Mouse (Mus musculus): ENCODE measurements at regions not wholly inside any gene's neighbourhood (a gene's known extent, or its start where the extent isn't known, plus 50 kb on each side); places are given as distances from the start of the nearest gene placed in this dataset.

DNA sequence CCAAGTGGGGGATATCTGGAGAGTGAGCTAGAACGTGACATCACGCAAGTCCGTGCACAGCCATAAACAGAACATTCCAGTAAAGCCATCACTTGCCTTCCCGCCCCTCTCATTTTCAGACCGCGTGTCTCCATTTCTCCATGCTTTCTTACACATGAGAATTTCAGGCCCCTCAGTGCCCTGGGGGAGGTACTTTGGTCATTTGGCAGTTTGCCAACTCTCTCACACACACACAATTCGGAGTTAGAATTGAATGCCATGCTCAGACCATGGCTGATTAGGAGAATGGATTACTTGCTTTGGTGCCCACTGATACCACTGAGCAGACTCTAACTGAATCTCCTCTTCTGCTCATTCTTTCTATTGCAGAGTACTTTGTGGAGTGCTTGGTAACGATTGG, 400.7 kb upstream of the Id4 start:
- TF ChIP-seq EP300 (IDR thresholded peaks at IDR 0.05; ENCODE audit: low read depth) (no peak), CTCF (IDR thresholded peaks at IDR 0.05; ENCODE audit: low read depth) (no peak)
- no peaks in the 10 kb centered on the region for H3K9me3 ChIP-seq (replicated peaks; ENCODE audit: control insufficient read depth, low read length)
- H3K36me3 ChIP-seq (replicated peaks; ENCODE audit: control insufficient read depth, insufficient read depth, low read length): no peaks in the 10 kb centered on the region
- 52% methylated on average over 8 of the region's 8 CpGs for WGBS
- ATAC-seq (ENCODE audit: insufficient read depth, low read depth) (no peak), DNase-seq (ENCODE audit: low spot score) (no peak)
- H3K27ac ChIP-seq (ENCODE audit: low read depth): no peak overlapping the region
- H3K27me3 ChIP-seq (ENCODE audit: control insufficient read depth, insufficient read depth, low read length): no peaks in the 10 kb centered on the region
- no peak overlapping the region for H3K4me3 ChIP-seq (ENCODE audit: low read depth, low read length)
- no peaks in the 10 kb centered on the region for H3K4me1 ChIP-seq (ENCODE audit: control insufficient read depth, insufficient read depth)
- H3K9ac ChIP-seq (replicated peaks; ENCODE audit: low read depth, low read length): no peak overlapping the region
- no peak overlapping the region for H3K4me2 ChIP-seq (ENCODE audit: low read depth, low read length)

DNA sequence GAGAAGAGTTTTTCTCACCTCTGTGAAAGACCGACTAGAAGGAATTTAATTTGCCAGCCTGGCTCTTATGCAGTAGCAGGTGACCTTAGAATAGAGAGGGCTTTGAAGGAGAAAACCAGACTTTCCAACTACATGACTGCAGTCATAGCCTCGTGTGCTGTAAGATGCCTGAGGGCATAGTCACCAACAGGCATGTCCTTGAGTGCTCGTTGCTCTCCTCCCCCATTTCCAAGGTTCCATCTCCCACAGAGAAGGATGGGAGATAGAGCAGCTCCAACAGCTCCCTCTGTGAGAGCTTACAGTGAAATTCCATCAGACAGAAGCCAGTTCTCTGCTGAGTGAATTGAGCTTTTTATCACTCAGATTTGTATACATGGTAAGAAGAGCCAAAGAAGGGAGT, 398.1 kb upstream of the Id4 start:
- no peak overlapping the region for H3K4me3 ChIP-seq (ENCODE audit: low read depth, low read length)
- no peak overlapping the region for H3K9ac ChIP-seq (replicated peaks; ENCODE audit: low read depth, low read length)
- no peak for DNase-seq (ENCODE audit: low spot score)
- ATAC-seq (ENCODE audit: insufficient read depth, low read depth): no peak
- H3K36me3 ChIP-seq (replicated peaks; ENCODE audit: control insufficient read depth, insufficient read depth, low read length): no peaks in the 10 kb centered on the region
- TF ChIP-seq EP300 (IDR thresholded peaks at IDR 0.05; ENCODE audit: low read depth) (no peak), CTCF (IDR thresholded peaks at IDR 0.05; ENCODE audit: low read depth) (no peak)
- H3K4me1 ChIP-seq (ENCODE audit: control insufficient read depth, insufficient read depth): no peaks in the 10 kb centered on the region
- 46% methylated on average over 3 of the region's 3 CpGs for WGBS
- no peaks in the 10 kb centered on the region for H3K27me3 ChIP-seq (ENCODE audit: control insufficient read depth, insufficient read depth, low read length)
- no peaks in the 10 kb centered on the region for H3K9me3 ChIP-seq (replicated peaks; ENCODE audit: control insufficient read depth, low read length)
- no peak overlapping the region for H3K27ac ChIP-seq (ENCODE audit: low read depth)
- no peak overlapping the region for H3K4me2 ChIP-seq (ENCODE audit: low read depth, low read length)

DNA sequence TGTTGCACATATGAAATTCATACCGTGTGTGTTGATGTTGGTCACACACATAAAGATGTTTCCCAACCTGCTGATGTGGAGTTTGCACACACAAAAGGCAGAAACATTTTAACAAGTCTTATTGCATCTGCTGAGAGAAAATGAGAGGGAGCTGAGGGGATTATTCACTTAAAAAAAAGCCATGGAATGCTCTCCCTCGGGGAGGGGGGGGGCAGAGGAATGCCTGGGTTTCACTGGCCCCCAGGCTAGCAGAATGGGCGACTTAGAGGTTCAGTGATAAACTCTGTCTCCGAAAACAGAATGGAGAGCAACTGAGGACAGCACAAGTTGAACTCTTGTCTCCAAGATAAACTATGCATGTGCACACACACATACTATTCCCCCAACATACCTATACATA, 392.4 kb upstream of the Id4 start:
- no peaks in the 10 kb centered on the region for H3K9me3 ChIP-seq (replicated peaks; ENCODE audit: control insufficient read depth, low read length)
- no peak overlapping the region for H3K4me2 ChIP-seq (ENCODE audit: low read depth, low read length)
- no peak for TF ChIP-seq EP300 (IDR thresholded peaks at IDR 0.05; ENCODE audit: low read depth)
- no peak for TF ChIP-seq CTCF (IDR thresholded peaks at IDR 0.05; ENCODE audit: low read depth)
- no peak overlapping the region for H3K9ac ChIP-seq (replicated peaks; ENCODE audit: low read depth, low read length)
- no peaks in the 10 kb centered on the region for H3K36me3 ChIP-seq (replicated peaks; ENCODE audit: control insufficient read depth, insufficient read depth, low read length)
- H3K4me1 ChIP-seq (ENCODE audit: control insufficient read depth, insufficient read depth): no peaks in the 10 kb centered on the region
- ATAC-seq (ENCODE audit: insufficient read depth, low read depth) (no peak), DNase-seq (ENCODE audit: low spot score) (no peak)
- no peak overlapping the region for H3K27ac ChIP-seq (ENCODE audit: low read depth)
- no peaks in the 10 kb centered on the region for H3K27me3 ChIP-seq (ENCODE audit: control insufficient read depth, insufficient read depth, low read length)
- 34% methylated on average over 4 of the region's 4 CpGs for WGBS
- no peak overlapping the region for H3K4me3 ChIP-seq (ENCODE audit: low read depth, low read length)

DNA sequence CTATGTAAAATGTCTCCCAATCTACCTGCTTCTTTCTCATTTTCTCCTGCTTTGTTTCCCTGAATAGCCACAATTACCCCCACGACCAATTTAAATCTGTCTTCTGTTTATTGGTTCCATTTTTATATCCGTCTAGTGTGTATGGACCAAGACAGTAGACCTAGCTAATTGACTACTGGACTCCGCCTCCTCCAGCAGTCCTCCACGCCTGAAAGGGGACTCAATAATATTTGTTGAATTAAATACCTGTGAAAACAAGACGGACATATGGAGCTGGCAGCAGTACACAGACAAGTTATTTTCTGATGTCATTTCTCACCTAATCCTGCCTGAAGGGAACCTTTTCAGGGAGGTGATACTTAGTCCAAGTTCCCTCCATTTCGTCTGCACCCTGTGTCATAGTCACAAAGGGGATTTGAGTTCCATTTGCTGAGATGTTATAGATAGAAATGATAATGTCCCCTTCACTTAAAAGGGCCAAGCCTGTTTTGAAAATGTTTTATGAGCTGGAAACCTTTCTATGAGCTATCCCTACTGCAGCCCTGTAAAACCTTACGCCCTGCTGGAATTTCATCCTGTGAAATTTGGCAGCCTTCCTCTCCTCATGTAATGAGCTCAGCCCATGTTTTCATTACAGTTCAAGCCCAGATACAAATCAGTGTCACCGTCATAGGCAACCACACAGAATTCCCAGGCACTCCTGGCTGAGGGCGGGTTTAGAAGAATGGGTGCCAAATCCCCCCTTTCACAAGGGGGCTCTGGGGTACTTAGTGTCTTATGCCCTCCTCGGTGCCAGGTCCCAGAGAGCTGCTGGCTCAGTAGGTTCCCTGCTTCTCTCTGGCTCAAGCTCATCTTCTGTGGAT, 391.1 kb upstream of the Id4 start:
- Histone ChIP-seq H3K4me1 (ENCODE audit: control insufficient read depth, insufficient read depth) (no peaks in the 10 kb centered on the region), H3K4me3 (ENCODE audit: low read depth, low read length) (no peak overlapping the region), H3K9me3 (replicated peaks; ENCODE audit: control insufficient read depth, low read length) (no peaks in the 10 kb centered on the region), H3K27me3 (ENCODE audit: control insufficient read depth, insufficient read depth, low read length) (no peaks in the 10 kb centered on the region), H3K9ac (replicated peaks; ENCODE audit: low read depth, low read length) (no peak overlapping the region), H3K4me2 (ENCODE audit: low read depth, low read length) (no peak overlapping the region), H3K36me3 (replicated peaks; ENCODE audit: control insufficient read depth, insufficient read depth, low read length) (no peaks in the 10 kb centered on the region), H3K27ac (ENCODE audit: low read depth) (no peak overlapping the region)
- TF ChIP-seq EP300 (IDR thresholded peaks at IDR 0.05; ENCODE audit: low read depth) (no peak), CTCF (IDR thresholded peaks at IDR 0.05; ENCODE audit: low read depth) (no peak)
- WGBS: 44% methylated on average over 10 of the region's 10 CpGs
- ATAC-seq (ENCODE audit: insufficient read depth, low read depth): no peak
- peak; percentile 13 for DNase-seq (ENCODE audit: low spot score)

DNA sequence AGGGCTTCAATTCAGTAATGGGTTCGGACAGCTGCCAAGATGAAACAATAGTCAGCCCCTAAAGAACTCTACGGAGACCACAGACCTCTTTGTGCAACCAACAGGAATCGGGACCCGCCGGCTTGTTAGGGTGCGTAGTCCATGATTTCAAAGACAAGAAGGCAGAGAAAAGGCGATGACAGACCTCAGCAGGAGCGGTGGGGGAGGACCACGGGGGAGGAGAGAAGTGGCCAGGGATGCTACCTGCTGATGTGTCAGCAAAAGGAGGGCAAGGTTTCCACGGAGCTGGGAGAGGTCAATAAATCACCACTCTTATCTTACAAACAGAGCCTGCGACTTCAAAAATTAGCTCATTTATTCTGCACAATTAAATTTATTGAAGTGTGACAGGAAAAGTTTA, 388.4 kb upstream of the Id4 start:
- Histone ChIP-seq H3K4me3 (ENCODE audit: low read depth, low read length) (no peak overlapping the region), H3K9ac (replicated peaks; ENCODE audit: low read depth, low read length) (no peak overlapping the region), H3K27ac (ENCODE audit: low read depth) (no peak overlapping the region), H3K4me1 (ENCODE audit: control insufficient read depth, insufficient read depth) (no peaks in the 10 kb centered on the region), H3K36me3 (replicated peaks; ENCODE audit: control insufficient read depth, insufficient read depth, low read length) (no peaks in the 10 kb centered on the region), H3K9me3 (replicated peaks; ENCODE audit: control insufficient read depth, low read length) (no peaks in the 10 kb centered on the region), H3K4me2 (ENCODE audit: low read depth, low read length) (no peak overlapping the region), H3K27me3 (ENCODE audit: control insufficient read depth, insufficient read depth, low read length) (no peaks in the 10 kb centered on the region)
- WGBS: 43% methylated on average over 11 of the region's 11 CpGs
- ATAC-seq (ENCODE audit: insufficient read depth, low read depth) (no peak), DNase-seq (ENCODE audit: low spot score) (no peak)
- TF ChIP-seq CTCF (IDR thresholded peaks at IDR 0.05; ENCODE audit: low read depth) (no peak), EP300 (IDR thresholded peaks at IDR 0.05; ENCODE audit: low read depth) (no peak)

DNA sequence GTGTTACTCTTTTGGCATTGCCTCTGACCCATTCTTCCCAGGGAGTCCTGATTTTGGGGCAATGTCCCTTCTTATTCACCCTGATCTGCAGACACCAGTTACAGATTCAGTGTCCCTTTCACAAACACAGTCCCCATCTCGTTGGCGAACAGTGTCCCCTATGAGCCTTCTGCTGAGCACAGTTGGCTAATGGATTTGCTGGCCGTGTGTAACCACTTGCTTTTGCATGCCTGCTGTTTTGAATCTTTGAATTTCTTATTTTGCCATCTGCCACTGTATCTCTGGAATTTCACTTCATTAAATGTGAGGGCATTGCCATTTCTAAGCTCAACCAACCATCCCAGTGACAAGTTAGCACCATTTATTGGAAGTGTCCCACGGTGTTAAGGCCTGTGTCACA, 368.5 kb upstream of the Id4 start:
- no peak for DNase-seq (ENCODE audit: low spot score)
- 81% methylated on average over 4 of the region's 4 CpGs for WGBS

More for the DNA sequence above, 368.5 kb upstream of the Id4 start:
- TF ChIP-seq EP300 (IDR thresholded peaks at IDR 0.05; ENCODE audit: low read depth): no peak
- no peak for TF ChIP-seq CTCF (IDR thresholded peaks at IDR 0.05; ENCODE audit: low read depth)
- no peak overlapping the region for H3K4me3 ChIP-seq (ENCODE audit: low read depth, low read length)
- no peak overlapping the region for H3K9ac ChIP-seq (replicated peaks; ENCODE audit: low read depth, low read length)
- ATAC-seq (ENCODE audit: insufficient read depth, low read depth): no peak
- no peak overlapping the region for H3K27ac ChIP-seq (ENCODE audit: low read depth)
- no peak overlapping the region for H3K4me2 ChIP-seq (ENCODE audit: low read depth, low read length)
- no peaks in the 10 kb centered on the region for H3K4me1 ChIP-seq (ENCODE audit: control insufficient read depth, insufficient read depth)
- H3K9me3 ChIP-seq (replicated peaks; ENCODE audit: control insufficient read depth, low read length): no peaks in the 10 kb centered on the region
- H3K36me3 ChIP-seq (replicated peaks; ENCODE audit: control insufficient read depth, insufficient read depth, low read length): no peaks in the 10 kb centered on the region
- H3K27me3 ChIP-seq (ENCODE audit: control insufficient read depth, insufficient read depth, low read length): no peaks in the 10 kb centered on the region

Measured in heart, postnatal 0 days (tissue).